Mouse (Mus musculus): Measurements from ENCODE around the gene 9230102O04Rik.

The 9230102O04Rik gene

GRCm38 (mm10) chr2:9888913-9889650 lies at the start of gene 9230102O04Rik:
Gene 9230102O04Rik, minus strand, starts transcription at chr2:9889540.
- DNase-seq (ENCODE audit: low read depth) = no peak

GRCm38 (mm10) chr2:9935965-9936364 lies 46.6 kb upstream of the 9230102O04Rik start:
- no peak for DNase-seq (ENCODE audit: low read depth)

GRCm38 (mm10) chr2:9926905-9927283 lies 37.6 kb upstream of the 9230102O04Rik start:
- no peak for DNase-seq (ENCODE audit: low read depth)

- no peak for DNase-seq (ENCODE audit: low read depth)
Observed at GRCm38 (mm10) chr2:9926194-9926904, 37.0 kb upstream of the 9230102O04Rik start.

- DNase-seq (ENCODE audit: low read depth) = no peak
Observed at GRCm38 (mm10) chr2:9918691-9919471, 29.5 kb upstream of the 9230102O04Rik start.

DNA sequence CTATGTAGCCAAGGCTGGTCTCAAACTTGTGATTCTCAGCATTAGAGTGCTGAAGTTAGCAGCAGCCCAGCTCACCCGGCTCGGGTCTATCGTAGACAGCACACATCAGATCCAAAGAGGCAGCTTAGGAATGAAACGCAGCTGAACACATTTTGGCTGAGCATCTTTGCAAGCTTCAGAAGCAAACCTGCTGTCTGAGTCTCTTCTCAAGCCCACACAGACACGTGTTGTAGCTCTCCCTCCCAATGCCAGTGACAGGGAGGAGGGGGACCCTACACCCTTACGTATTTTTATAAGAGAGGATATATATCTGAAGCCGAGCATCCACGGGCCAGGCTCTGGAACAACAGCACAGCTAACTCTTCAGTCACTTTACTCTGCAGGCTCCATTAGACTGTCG lies 28.3 kb upstream of the 9230102O04Rik start:
- no peak for DNase-seq (ENCODE audit: low read depth)

GRCm38 (mm10) chr2:9905995-9906394 lies 16.7 kb upstream of the 9230102O04Rik start:
- DNase-seq (ENCODE audit: low read depth) = no peak

GRCm38 (mm10) chr2:9903854-9904560 lies 14.7 kb upstream of the 9230102O04Rik start:
- peak; percentile 61 for DNase-seq (ENCODE audit: low read depth)

DNA sequence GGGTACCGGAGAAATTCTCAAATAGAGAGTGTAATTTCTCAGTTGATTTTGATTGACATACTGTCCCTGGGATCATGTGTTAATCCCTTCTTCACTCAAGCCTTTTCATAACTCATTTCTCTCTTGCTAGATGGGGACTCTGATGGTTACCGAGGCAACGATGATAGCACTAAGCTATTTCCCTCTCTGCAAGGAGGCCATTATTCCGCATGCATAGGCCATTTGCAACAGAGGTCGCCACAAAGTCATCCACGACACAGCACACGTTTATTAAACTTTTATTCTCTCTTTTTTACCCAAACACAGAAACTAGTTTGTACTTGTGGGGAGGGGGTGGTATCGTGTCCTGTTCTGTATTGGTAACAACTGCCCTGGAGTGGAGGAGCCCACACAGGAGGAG lies 8.5 kb upstream of the 9230102O04Rik start:
- DNase-seq (ENCODE audit: low read depth) = no peak

DNA sequence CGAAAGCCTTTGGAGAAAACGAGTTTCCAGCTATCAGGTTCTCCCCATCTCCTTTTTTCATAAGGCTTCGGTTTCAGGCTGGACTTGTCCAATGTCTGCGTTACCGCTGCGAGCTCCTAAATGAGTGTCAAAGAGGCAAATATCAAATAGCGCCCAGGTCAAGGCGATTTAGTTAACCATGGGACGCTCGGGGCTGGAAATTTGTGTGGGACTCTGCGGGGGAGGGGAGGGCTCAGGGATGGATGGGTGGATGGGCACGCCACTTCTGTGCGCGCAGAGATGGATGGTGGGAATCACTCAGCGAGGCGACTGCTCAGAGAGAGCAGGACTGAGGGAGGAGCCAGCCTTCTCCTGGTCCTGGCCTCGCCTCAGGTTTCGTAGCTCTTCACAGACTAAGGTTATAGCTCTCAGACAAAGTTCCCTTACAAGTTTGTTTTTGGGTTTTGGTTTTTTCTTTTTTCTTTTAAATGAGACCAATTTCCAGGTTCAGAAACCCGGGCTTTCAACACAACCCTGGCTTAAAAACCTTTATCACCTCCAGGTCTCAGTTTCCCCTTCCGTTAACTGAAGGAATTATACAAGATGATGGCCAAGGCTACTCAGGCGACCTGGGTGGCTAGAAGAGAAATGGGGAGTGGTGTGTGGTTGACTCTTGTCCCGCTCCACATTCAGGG lies 6.9 kb upstream of the 9230102O04Rik start:
- DNase-seq (ENCODE audit: low read depth) = no peak

- no peak for DNase-seq (ENCODE audit: low read depth)
Observed at GRCm38 (mm10) chr2:9894836-9895593, 5.7 kb upstream of the 9230102O04Rik start.

DNA sequence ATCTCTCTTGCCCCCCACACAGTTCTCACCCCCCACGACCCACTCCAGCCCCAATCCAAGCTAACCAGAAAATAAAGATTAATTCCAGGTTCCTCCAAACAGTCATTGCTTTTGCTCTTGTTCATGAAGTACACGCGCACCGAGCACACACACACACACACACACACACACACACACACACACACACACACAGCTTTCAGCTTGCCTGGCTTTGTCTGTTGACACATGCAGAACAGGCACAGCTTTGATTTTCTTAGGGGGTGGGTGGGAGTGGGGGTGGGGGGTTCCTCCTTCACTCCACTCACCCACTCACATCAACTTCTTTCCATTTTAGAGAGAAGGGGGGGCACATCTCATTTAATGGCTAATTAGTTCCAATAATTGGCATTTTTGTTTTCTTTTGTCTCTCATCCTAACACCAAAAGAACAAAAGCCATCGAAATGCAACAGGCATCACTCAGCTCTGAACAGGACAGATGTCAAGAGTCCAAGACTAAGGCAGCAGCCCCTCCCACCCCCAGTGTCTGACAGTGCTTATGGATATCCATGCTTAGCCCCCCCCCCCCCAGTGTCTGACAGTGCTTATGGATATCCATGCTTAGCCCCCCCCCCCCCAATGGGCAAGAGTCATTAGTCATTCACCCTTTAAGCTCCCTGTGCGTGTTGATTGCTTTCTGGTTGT lies 4.1 kb upstream of the 9230102O04Rik start:
- DNase-seq (ENCODE audit: low read depth) = no peak

- DNase-seq (ENCODE audit: low read depth) = no peak
Observed at GRCm38 (mm10) chr2:9892541-9892940, 3.2 kb upstream of the 9230102O04Rik start.

- no peak for DNase-seq (ENCODE audit: low read depth)
Observed at GRCm38 (mm10) chr2:9890906-9891305, 1.6 kb upstream of the 9230102O04Rik start.

DNA sequence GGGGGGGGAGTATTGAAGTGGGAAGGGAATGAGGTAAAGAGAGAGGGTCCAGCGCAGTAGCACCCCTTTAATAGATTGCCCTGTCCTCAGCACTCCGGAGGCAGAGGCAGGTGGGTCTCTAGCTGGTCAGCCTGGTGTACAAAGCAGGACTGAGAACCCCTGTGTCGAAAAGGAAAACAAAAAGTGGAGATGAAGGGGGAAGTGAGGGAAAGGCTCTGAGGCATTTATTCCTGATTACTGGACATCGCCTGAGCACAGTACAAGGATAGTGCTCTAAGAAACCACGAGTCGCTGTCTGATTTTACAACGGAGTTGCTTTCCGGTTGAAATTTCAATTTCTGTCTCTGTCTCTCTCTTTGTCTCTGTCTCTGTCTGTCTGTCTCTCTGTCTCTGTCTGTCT lies 911 bp upstream of the 9230102O04Rik start:
- DNase-seq (ENCODE audit: low read depth) = no peak

DNA sequence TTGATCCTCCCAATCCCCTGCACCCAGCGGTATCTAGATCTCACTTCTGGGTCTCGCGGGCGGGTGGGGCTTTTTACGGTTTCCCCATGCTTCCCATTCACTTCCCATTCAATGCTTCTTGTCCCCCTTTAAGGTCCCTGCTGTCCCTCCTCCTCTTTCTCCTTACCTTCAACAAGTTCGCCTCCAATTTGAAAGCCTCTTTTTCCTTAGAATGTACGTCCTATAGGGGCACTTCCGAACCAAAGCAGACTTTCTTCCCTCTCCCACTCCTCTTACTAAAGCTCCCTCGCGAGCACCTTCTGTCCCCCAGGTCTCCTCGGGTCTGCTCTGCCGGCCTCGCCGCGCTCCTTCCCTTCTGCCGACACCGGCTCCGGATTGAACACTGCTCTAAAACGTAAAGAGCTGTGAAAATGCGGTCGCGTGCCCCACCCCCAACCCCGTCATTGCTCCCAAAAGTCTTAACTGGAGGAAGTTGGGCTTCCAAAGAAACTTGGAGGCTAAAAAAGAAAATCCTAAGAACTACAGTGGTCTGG lies 377 bp upstream of the 9230102O04Rik start, which contains the start of gene Gata3:
Gene Gata3 (minus strand): TSS at position 384 of the 533 bp plus-strand sequence.
- DNase-seq (ENCODE audit: low read depth) = no peak

DNA sequence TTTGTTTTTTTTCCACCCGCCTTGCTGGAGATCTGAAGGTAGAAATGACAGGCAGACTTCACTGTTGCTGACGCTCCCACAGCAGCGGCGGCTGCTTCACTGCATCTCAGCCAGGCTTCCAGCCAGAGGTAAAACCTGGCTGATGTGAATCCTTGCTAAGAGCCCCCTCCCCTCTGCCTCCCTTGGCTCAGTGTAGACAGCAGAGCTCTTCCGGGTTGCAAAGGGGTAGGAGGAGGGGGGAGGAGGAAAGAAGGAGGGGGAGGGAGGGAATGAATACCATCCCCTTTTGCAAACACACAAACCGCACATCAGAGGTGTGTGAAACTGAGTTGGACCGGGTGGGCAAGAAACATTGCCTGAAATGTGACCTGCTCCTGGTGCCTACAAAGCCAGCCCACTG lies 1.7 kb downstream of the 9230102O04Rik start:
- no peak for DNase-seq (ENCODE audit: low read depth)

DNA sequence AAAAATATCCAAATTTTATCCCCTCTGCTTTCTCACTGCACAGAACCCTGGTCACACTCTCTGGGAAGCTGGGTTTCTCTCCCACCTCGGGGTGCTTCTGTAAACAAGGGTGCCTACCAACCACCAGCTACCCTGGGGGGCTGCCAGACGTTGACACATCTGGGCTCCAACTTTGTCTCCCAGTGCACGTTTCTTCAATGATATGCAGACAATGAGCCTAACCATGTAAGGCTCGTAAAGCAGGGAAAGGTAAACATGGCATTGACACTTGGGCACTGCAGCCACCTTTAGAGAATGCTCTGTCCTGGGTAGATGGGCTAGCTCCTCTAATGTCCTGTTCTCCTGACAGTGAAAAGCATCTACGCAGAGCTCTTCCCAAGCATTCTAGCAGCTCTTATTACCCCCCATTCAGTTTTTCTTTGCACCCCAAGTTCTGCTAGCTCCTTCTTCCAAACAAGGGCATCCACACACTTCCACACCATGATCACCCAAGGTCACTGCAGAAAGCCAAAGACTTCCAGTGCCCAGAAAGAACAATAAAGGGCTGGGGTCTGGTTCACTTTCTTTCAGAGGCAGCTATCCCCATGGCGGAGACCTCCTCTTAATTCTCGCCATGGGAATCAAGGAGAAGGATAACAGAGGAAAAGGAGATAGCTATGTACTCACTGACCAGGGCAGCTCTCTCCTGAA lies 2.3 kb downstream of the 9230102O04Rik start:
- no peak for DNase-seq (ENCODE audit: low read depth)

GRCm38 (mm10) chr2:9886031-9886430 lies 3.3 kb downstream of the 9230102O04Rik start:
- DNase-seq (ENCODE audit: low read depth) = no peak
